Mouse (Mus musculus) adipocyte (in vitro differentiated cells): ENCODE measurements around the gene Parp8.

ENCODE experiments used
- DNase-seq: peaks from one replicate; pipeline ENCODE4 v3.0.0-alpha.2; 2016; ENCODE audit warnings: low spot score

The Parp8 gene

DNA sequence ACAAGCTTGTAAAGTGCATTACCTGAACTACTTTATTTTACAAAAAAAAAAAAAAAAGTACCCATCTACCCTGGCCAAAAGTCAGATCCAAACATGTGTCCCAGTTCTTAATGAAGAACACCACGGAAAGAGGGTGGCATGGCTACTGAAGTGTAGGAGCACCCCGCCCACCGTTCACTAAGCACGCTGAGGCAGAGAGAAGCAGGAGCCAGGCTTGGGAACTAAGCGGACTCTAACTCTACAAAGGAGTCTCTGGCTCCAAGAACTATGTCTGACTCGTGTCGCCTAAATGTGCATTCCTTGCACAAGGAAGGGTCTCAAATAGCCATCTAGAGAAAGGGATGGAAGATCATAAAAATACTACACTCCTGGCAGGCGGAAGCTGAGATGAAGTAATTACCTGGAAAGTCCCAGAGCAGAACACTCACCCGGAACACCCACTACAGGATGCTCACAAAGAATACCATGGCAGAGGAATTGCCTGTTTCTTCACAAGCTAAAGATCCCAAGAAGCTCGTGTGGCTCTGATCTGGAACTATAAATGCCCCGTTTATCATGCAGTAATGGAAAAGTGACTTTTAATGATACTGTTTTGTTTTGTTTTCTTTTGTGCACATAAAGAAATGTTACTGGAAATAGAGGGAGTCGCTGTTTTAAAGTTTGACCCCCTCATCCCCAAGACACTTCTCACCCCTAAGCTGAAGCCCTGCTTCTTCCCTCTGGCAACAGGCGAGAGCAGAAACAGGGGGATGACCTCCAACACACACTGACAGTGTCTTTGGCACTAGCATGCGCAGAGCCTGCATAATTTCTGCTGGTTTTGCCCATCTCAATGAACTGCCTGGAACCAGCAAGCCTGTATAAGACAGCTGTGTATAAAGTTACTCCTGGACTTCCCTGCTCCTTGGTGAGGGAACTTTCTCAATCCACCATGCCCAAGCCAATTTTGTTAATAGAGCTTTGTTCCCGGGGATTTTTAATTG, 62.6 kb downstream of the Parp8 start:
- no peak for DNase-seq

DNA sequence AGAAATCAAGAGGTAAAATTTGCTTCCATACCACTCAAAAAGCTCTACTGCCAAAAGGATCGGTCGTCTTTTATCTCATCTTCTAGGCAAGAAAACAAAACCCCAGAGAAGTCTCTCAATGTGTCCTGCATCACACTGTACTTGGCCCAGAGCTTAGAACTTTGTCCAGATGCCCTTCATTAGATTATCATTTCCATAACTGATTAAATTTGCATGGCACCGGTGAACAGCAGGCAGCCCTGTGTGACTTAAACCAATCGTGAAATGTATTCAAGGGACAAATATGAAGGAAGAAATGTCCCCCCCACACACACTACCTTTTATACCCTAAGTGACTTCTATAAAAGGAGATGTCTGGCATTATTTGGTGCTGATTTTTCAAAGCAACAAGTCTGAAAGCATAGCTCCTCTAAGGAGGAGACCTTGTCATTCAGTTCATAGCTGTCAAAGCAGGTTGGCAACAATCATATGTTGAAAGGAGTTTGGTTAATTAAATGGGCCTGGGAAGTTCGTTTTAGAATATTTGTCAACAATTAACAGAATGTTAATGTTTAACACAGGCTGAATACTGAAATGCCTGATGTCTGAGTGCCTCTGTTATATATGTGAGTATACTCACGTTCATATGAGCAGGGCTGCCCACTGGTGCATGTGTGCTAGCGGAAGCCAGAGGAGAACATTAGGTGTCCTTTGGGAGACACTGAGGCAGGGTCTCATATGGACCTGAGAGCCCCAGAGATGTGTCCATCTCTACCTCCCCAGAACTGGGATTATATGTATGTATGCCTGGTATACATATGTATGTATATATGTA, 66.4 kb downstream of the Parp8 start:
- no peak for DNase-seq

- no peak for DNase-seq
Observed at GRCm38 (mm10) chr13:116957577-116957976, 67.8 kb downstream of the Parp8 start.

GRCm38 (mm10) chr13:116951336-116951735, 74.0 kb downstream of the Parp8 start:
- no peak for DNase-seq

DNA sequence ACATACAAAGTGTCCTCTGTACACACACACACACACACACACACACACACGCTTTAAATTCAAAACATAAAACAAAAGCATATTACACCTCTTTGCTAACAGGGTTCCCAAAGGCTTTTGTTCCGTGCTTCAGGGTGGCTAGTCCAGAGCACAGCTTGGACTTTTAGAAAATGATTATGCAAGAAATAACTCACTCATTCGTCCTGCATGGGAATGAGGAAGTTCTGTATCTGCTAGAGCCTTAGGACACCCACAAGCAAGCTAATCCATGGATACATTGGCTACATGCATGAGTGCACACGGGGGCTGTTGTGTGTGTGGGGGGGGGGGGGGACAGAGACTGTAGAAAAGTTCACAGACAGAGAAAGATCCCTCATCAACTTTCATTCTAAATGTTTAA, 75.8 kb downstream of the Parp8 start:
- DNase-seq = no peak

- no peak for DNase-seq
Observed at GRCm38 (mm10) chr13:116949056-116949455, 76.3 kb downstream of the Parp8 start.

- no peak for DNase-seq
Observed at GRCm38 (mm10) chr13:116948299-116948659, 77.1 kb downstream of the Parp8 start.

GRCm38 (mm10) chr13:116947611-116948298, 77.6 kb downstream of the Parp8 start:
- DNase-seq = no peak

- DNase-seq = no peak
Observed at GRCm38 (mm10) chr13:116946566-116946965, 78.8 kb downstream of the Parp8 start.

DNA sequence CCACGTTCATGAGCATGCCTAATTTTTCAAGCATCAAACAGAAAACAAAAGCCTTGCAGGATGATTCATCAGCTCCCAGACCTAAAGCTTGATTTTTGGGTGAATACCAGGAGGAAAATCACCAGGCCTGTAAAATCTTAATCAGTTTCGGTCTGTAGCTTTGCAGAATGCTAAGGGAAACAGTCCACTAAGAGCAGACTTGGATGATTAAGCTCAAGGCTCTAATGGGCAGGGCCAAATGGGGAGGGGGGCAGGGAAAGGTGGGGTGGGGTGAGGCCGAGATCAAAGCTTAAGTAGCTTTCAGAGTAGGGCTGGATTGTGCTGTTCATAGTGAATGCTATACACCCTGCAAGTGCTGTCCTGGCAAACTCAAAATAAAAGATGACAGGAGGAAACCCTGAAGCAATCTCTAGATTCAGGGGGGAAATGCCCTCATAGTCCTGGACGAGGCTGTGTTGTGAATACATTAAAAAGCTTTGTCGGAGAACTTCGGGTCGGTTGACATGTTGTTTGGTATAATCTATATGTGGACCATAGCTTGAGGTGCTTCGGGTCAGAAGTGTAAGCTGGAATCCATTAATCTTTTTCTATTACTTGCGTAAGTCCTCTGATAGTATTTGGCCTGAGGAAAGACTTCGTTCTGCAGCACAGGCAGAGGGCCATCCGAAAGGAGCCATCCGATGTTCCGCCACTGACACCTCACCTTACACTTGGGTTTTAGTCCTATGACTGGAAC, 83.9 kb downstream of the Parp8 start:
- no peak for DNase-seq

DNA sequence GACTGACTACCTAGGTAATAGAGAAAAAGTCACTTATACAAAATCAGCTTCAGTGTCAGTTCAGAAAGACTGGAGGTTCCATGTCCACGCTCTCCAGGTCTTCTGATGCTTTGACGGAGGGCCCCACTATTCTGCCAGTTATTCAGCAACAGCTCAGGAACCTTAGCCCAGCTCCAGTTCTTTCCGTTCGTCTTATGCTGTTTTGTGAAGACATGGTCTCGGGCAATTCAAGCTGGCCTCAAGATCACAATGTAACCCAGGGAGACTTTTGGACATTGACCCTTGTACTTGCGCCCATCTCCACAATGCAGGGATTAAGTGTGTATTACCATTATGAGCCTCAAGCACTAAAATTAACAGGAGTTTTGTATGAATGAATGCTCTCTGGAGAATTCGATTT, 84.6 kb downstream of the Parp8 start:
- DNase-seq = no peak

- peak; percentile 26 for DNase-seq
Observed at GRCm38 (mm10) chr13:116937019-116937418, 88.3 kb downstream of the Parp8 start.

GRCm38 (mm10) chr13:116917387-116917930, 107.9 kb downstream of the Parp8 start:
- DNase-seq = peak; percentile 2

GRCm38 (mm10) chr13:116908284-116908683, 117.1 kb downstream of the Parp8 start:
- no peak for DNase-seq

DNA sequence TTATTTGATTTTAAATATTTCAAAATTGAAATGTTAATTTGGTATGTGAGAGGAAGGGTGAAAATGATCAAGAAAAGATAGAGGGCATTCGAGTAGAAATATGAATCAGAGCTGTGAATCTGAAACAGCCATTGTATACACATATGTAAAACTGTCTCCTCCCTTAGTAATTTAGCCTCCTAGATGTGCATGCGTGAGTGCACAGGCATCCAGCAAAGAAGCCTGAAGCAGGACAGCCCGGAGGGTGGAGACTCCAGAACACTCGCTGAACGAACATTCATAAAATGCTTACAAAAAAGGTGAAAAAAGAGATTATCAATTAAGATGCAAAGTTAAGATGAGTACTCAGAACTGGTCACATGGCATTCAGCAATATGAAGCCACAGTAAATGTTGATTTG, 121.9 kb downstream of the Parp8 start:
- no peak for DNase-seq

GRCm38 (mm10) chr13:116898395-116898794, 126.9 kb downstream of the Parp8 start:
- no peak for DNase-seq

DNA sequence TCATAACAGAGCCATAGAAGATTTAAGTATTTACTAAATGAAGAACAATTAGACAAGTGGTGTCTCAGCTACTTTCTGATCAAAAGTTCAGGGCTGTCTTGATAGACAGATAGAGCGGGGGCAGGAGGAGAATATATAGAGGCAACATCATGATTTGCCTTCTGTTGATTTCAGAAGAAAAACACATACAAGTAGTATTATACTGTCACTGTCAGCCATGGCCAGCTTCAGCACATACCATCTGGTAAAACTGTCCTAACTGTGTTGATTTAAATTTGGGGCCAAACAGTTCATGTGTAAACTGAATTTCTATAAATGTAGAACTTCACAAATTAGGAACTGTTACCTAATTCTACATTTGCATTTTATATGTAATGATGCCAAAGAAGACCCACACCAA, 127.6 kb downstream of the Parp8 start:
- no peak for DNase-seq

DNA sequence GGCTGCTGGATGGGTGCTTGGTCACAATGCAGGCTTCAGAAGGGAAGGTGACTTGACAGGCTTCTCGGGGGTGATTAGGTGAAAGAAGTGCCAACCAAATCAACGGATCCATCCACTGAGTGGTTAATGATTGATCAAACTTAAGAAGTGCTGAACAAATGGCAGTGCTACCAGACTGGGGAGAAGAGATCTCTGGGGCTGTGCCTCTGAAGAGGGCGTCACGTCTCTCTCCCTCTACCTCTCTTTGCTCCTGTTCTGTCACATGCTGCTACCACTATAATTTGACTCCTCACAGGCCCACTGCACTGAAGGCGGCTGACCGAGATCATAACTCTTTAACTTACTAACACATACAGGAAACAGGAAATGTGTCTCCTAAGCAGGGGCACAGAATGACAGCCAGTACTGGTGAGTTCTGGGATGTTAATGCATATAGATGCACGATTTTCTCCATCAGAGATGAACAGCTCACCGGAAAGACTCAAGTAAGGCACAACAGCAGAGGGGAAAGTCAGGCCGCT, 140.9 kb downstream of the Parp8 start:
- DNase-seq = no peak

GRCm38 (mm10) chr13:116882226-116882625, 143.1 kb downstream of the Parp8 start:
- DNase-seq = no peak

- DNase-seq = no peak
Observed at GRCm38 (mm10) chr13:116879580-116880192, 145.7 kb downstream of the Parp8 start.

- DNase-seq = no peak
Observed at GRCm38 (mm10) chr13:116870221-116870620, 155.1 kb downstream of the Parp8 start.
